22 mouse cellular contexts compared by ENCODE assay signal in genomic region chr9:117419874-117420485, GRCm38 (mm10).
DNase-seq lines count a peak whose midpoint lies in the region; ATAC-seq and TF ChIP-seq lines count a peak whose summit lies in the region.
"Had no signal": no experiment of that assay in that cellular context is flagged by ENCODE, and none has a peak within 500 bp of the region (broad histone marks: within the 10 kb centered on the region; RNA-seq: fewer than 3 reads in every experiment).

No protein-coding gene starts in this region.

- peak; percentile 46; the same call in 1 of the 2 replicates for ATAC-seq in lung, postnatal 0 days
- ATAC-seq in neural tube, embryonic 15.5 days (ENCODE audit: low FRiP score): no peak
- ATAC-seq: activated CD4-positive, CD25-positive, alpha-beta regulatory T cell, adult 4 months; forebrain, embryonic 14.5 days; Patski had no signal

- peak; percentile 28 for DNase-seq in heart, adult 11 months
- no peak for DNase-seq in heart, postnatal 4 days
- DNase-seq in lung, postnatal 0 days (ENCODE audit: low spot score): peak; percentile 45
- DNase-seq in lung, adult 2 months: no peak
- peak; percentile 20 for DNase-seq in brain, embryonic 14.5 days (ENCODE audit: low read depth)
- DNase-seq in right cerebral cortex, postnatal 25 days: no peak
- DNase-seq: adrenal gland, postnatal 14 days; cerebellum, adult 18-20 months; cerebellum, adult 9-11 months; embryo, embryonic 11 days; gastrocnemius, adult 2 months; gastrocnemius, postnatal 25 days; heart, postnatal 36 days had no signal

- no peak for TF ChIP-seq EP300 in lung, postnatal 0 days (IDR thresholded peaks at IDR 0.05)

- H3K27me3 ChIP-seq in lung, postnatal 0 days (replicated peaks; ENCODE audit: insufficient read depth, low read length): no peaks in the 10 kb centered on the region
- H3K27me3 ChIP-seq in neural tube, embryonic 15.5 days (replicated peaks): no peaks in the 10 kb centered on the region
- H3K27me3 ChIP-seq: embryonic facial prominence, embryonic 15.5 days; heart, embryonic 13.5 days; hindbrain, embryonic 12.5 days; Patski had no signal

- 37% methylated on average over 8 of the region's 8 CpGs for WGBS in lung, postnatal 0 days
- WGBS in lung, adult 2 months: 61% methylated on average over 8 of the region's 8 CpGs
- 64% methylated on average over 8 of the region's 8 CpGs for whole genome bisulfite sequencing in neural tube, embryonic 15.5 days

- no peaks in the 10 kb centered on the region for H3K36me3 ChIP-seq in lung, postnatal 0 days (ENCODE audit: insufficient read depth, low read length)
- no peaks in the 10 kb centered on the region for H3K36me3 ChIP-seq in neural tube, embryonic 15.5 days
- H3K36me3 ChIP-seq: embryonic facial prominence, embryonic 15.5 days; forebrain, embryonic 10.5 days; heart, embryonic 13.5 days; hindbrain, embryonic 12.5 days had no signal

- TF ChIP-seq CTCF in lung, postnatal 0 days (IDR thresholded peaks at IDR 0.05): no peak
- TF ChIP-seq CTCF in lung, adult 2 months (IDR thresholded peaks at IDR 0.05; ENCODE audit: insufficient read depth, low read length): no peak
- TF ChIP-seq CTCF in brain, embryonic 14.5 days (IDR thresholded peaks at IDR 0.05; ENCODE audit: borderline replicate concordance, extremely low read depth, insufficient read depth, insufficient read length): no peak

- TF ChIP-seq POLR2A in lung, adult 2 months (IDR thresholded peaks at IDR 0.05; ENCODE audit: borderline replicate concordance, extremely low read depth, low read depth, low read length): no peak
- TF ChIP-seq POLR2A in brain, embryonic 14.5 days (IDR thresholded peaks at IDR 0.05; ENCODE audit: borderline replicate concordance, extremely low read depth, insufficient read depth, insufficient read length, poor library complexity, severe bottlenecking): no peak

- no peak overlapping the region for H3K9ac ChIP-seq in lung, postnatal 0 days (replicated peaks; ENCODE audit: low read depth)
- no peak overlapping the region for H3K9ac ChIP-seq in neural tube, embryonic 15.5 days (replicated peaks)
- H3K9ac ChIP-seq: embryonic facial prominence, embryonic 15.5 days; heart, embryonic 13.5 days; hindbrain, embryonic 12.5 days had no signal

- no peak overlapping the region for H3K4me2 ChIP-seq in lung, postnatal 0 days (replicated peaks; ENCODE audit: low read depth, low read length)
- no peak overlapping the region for H3K4me2 ChIP-seq in neural tube, embryonic 15.5 days
- H3K4me2 ChIP-seq: embryonic facial prominence, embryonic 15.5 days; heart, embryonic 13.5 days; hindbrain, embryonic 12.5 days had no signal

- no peak overlapping the region for H3K4me3 ChIP-seq in lung, postnatal 0 days (ENCODE audit: low read depth, low read length)
- no peak overlapping the region for H3K4me3 ChIP-seq in lung, adult 2 months (replicated peaks; ENCODE audit: extremely low read depth, low read depth, low read length)
- H3K4me3 ChIP-seq in neural tube, embryonic 15.5 days (replicated peaks): no peak overlapping the region
- H3K4me3 ChIP-seq: embryonic facial prominence, embryonic 15.5 days; erythroblast, embryonic 14.5 days; forebrain, embryonic 10.5 days; gastrocnemius, adult 2 months; heart, embryonic 13.5 days; hindbrain, embryonic 12.5 days had no signal

- no peaks in the 10 kb centered on the region for H3K4me1 ChIP-seq in lung, postnatal 0 days (ENCODE audit: insufficient read depth, low read depth, low read length)
- H3K4me1 ChIP-seq in lung, adult 2 months (ENCODE audit: control insufficient read depth, insufficient read depth, low read length): no peaks in the 10 kb centered on the region
- no peaks in the 10 kb centered on the region for H3K4me1 ChIP-seq in neural tube, embryonic 15.5 days
- H3K4me1 ChIP-seq: embryonic facial prominence, embryonic 15.5 days; forebrain, embryonic 10.5 days; heart, embryonic 13.5 days; hindbrain, embryonic 12.5 days had no signal

- H3K9me3 ChIP-seq in lung, postnatal 0 days (ENCODE audit: low read length): no peaks in the 10 kb centered on the region
- H3K9me3 ChIP-seq in neural tube, embryonic 15.5 days (replicated peaks): no peaks in the 10 kb centered on the region
- H3K9me3 ChIP-seq: embryonic facial prominence, embryonic 15.5 days; forebrain, embryonic 10.5 days; heart, embryonic 13.5 days; hindbrain, embryonic 12.5 days had no signal

- no peak overlapping the region for H3K27ac ChIP-seq in lung, postnatal 0 days (ENCODE audit: low read length)
- no peak overlapping the region for H3K27ac ChIP-seq in neural tube, embryonic 15.5 days (replicated peaks)
- H3K27ac ChIP-seq: embryonic facial prominence, embryonic 15.5 days; forebrain, embryonic 10.5 days; gastrocnemius, adult 2 months; heart, embryonic 13.5 days; hindbrain, embryonic 12.5 days had no signal

Comparison
In these comparisons a context has a peak if more than half of its experiments do, and no peak if none do; other contexts are left out.
1. DNase-seq: peak in heart, adult 11 months (single experiment), lung, postnatal 0 days (single experiment) and brain, embryonic 14.5 days (single experiment); none in heart, postnatal 4 days (single experiment), lung, adult 2 months (single experiment) and right cerebral cortex, postnatal 25 days (single experiment).